Mouse (Mus musculus) lung, adult 2 months (tissue): Measurements from ENCODE around the gene Col5a1. TPM values are rescaled to one million over a fixed set of nuclear protein-coding genes. Genes with fewer than 3 reads are reported as not detected.

Source experiments
- DNase-seq: peaks from one replicate; pipeline ENCODE4 v3.0.0; 2022
- H3K4me1 ChIP-seq: fragments of 200-500 bp; 2 replicates; pipeline ENCODE4 v1.6.1; 2011; ENCODE audit warnings: low read length; ENCODE audit not compliant: control insufficient read depth, insufficient read depth
- H3K4me3 ChIP-seq: fragments of 200-500 bp; replicated peaks from 2 replicates; pipeline ENCODE3; 2011; ENCODE audit warnings: low read depth, mild to moderate bottlenecking, control low read depth, low read length; ENCODE audit errors: extremely low read depth
- CTCF ChIP-seq: fragments of 200-500 bp; IDR thresholded peaks from 2 replicates; pipeline ENCODE4 v1.5.1; 2011; ENCODE audit warnings: mild to moderate bottlenecking, low read length, control low read depth; ENCODE audit not compliant: insufficient read depth
- POLR2A ChIP-seq: fragments of 200-500 bp; IDR thresholded peaks from 2 replicates; pipeline ENCODE4 v1.6.1; 2011; ENCODE audit warnings: low read depth, mild to moderate bottlenecking, control low read depth, low read length, borderline replicate concordance; ENCODE audit errors: extremely low read depth
- WGBS: fragments of 180-500 bp; shearing (Covaris S2); methylation state at CpG from one replicate; pipeline ENCODE4 v1.1.7; 2018; 5-methylcytosine and 5-hydroxymethylcytosine counted together
- polyA plus RNA-seq: library from polyadenylated mRNA; depleted of rRNA; stranded (reverse); fragments of >200 nt; gene quantifications from 2 replicates; pipeline ENCODE4 v1.2.3, GENCODE M21; 2012

Col5a1 gene
- polyA plus RNA-seq, 1 experiment, result 18.8 TPM

GRCm38 (mm10) chr2:28046311-28046710 is 160.1 kb downstream of the Col5a1 start:
- 72% methylated on average over 6 of the region's 6 CpGs for WGBS
- Histone ChIP-seq H3K4me1 (no peaks in the 10 kb centered on the region), H3K4me3 (no peak overlapping the region)
- TF ChIP-seq POLR2A, result no peak
- no peak for TF ChIP-seq CTCF
- DNase-seq, result no peak

- H3K4me1 ChIP-seq, result no peaks in the 10 kb centered on the region
- H3K4me3 ChIP-seq, result no peak overlapping the region
- TF ChIP-seq CTCF (no peak), POLR2A (no peak)
- no peak for DNase-seq
- 77% methylated on average over 7 of the region's 7 CpGs for WGBS
Observed at GRCm38 (mm10) chr2:28047092-28047491, 160.9 kb downstream of the Col5a1 start.

GRCm38 (mm10) chr2:28059922-28060321 is 173.7 kb downstream of the Col5a1 start:
- TF ChIP-seq CTCF (no peak), POLR2A (no peak)
- 71% methylated on average over 1 of the region's 1 CpGs for WGBS
- Histone ChIP-seq H3K4me3 (no peak overlapping the region), H3K4me1 (no peaks in the 10 kb centered on the region)
- DNase-seq, result no peak

GRCm38 (mm10) chr2:28063711-28064338 is 177.6 kb downstream of the Col5a1 start:
- 78% methylated on average over 4 of the region's 4 CpGs for WGBS
- H3K4me1 ChIP-seq, result no peaks in the 10 kb centered on the region
- no peak for TF ChIP-seq POLR2A
- TF ChIP-seq CTCF, result no peak
- DNase-seq, result no peak
- no peak overlapping the region for H3K4me3 ChIP-seq

- H3K4me1 ChIP-seq, result no peaks in the 10 kb centered on the region
- DNase-seq, result no peak
- WGBS, result 62% methylated on average over 7 of the region's 7 CpGs
- TF ChIP-seq CTCF (no peak), POLR2A (no peak)
- no peak overlapping the region for H3K4me3 ChIP-seq
Observed at GRCm38 (mm10) chr2:28064339-28065080, 178.3 kb downstream of the Col5a1 start.

- DNase-seq, result no peak
- no peak overlapping the region for H3K4me3 ChIP-seq
- WGBS, result 84% methylated on average over 5 of the region's 5 CpGs
- no peaks in the 10 kb centered on the region for H3K4me1 ChIP-seq
- TF ChIP-seq POLR2A (no peak), CTCF (no peak)
Observed at GRCm38 (mm10) chr2:28065081-28065651, 178.9 kb downstream of the Col5a1 start.

- 62% methylated on average over 5 of the region's 5 CpGs for WGBS
- no peak for TF ChIP-seq CTCF
- TF ChIP-seq POLR2A, result no peak
- Histone ChIP-seq H3K4me1 (no peaks in the 10 kb centered on the region), H3K4me3 (no peak overlapping the region)
- no peak for DNase-seq
Observed at GRCm38 (mm10) chr2:28066686-28067085, 180.5 kb downstream of the Col5a1 start.

GRCm38 (mm10) chr2:28067175-28067574 is 180.9 kb downstream of the Col5a1 start:
- Histone ChIP-seq H3K4me3 (no peak overlapping the region), H3K4me1 (no peaks in the 10 kb centered on the region)
- WGBS, result 75% methylated on average over 6 of the region's 6 CpGs
- no peak for DNase-seq
- TF ChIP-seq CTCF (no peak), POLR2A (no peak)

- Histone ChIP-seq H3K4me1 (no peaks in the 10 kb centered on the region), H3K4me3 (no peak overlapping the region)
- 70% methylated on average over 2 of the region's 2 CpGs for WGBS
- TF ChIP-seq CTCF (no peak), POLR2A (no peak)
- no peak for DNase-seq
Observed at GRCm38 (mm10) chr2:28067821-28068536, 181.8 kb downstream of the Col5a1 start.
